Mouse (Mus musculus): Measurements from ENCODE around the gene Sema4b. TPM values are rescaled to one million over a fixed set of nuclear protein-coding genes. Genes with fewer than 3 reads are reported as not detected.

Gene Sema4b
- polyA plus RNA-seq (2016; fragmentation: Nextera tagmentation; extraction: Ambion mirVana), result 20.9 and 21.1 TPM in 2 replicates

DNA sequence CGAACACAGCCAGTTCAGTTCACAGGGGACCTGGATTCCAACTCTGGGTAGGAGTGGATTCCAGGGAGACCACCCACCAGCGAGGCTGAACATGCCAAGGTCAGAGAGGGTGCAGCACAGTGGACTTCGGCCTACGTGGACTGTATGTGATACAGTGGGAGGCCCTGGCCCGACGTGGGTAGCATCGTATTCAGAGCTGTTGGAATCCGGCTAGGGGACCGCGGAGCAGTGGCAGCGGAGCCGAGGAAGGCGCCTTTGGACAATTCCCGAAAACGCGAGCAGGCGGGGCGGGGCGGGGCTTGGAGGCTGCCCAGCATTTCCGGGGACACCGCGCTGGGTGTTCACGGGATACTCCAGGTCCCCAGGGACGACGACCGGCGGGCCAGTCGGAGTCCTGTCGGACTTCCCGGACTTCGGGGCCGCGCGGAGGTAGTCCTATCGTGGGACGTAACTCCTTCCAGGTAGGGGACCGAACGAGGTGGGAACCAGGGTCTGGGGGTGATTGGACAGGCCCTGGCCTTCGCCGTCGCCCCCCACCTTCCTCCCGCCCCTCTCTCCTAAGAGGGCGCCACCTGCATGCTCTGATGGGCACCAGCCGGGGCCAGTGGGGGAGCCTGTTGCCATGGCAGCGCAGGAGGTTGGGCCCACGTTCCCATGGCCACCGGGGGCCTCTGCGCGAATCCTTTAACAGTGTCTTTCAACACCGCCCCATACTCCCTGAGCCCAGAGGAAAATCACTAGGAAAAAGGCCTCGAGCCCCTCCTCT lies at the start of gene Sema4b:
Gene Sema4b (plus strand): TSS at position 311 of the 766 bp plus-strand sequence.
- H3K4me1 ChIP-seq, result peaks cover 44% of the 10 kb centered on the region

DNA sequence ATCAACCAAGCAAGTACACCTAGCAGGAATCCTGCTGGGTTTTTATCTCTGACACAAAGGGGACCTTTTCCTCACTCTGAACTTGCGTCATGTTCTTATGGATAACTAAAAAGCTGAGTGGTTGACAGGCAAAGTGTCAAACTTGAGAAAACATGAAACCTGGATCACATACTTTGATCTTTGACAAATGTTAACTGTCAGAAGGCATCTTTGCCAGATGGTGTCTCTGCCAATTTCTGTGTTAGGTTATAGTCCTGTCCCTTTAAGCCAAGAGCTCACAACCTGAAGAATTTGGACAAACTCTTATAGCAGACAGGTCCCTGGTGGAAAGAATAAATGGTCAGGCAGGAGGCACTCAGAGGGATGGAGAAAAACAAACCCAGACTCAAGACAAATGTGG lies 48.3 kb upstream of the Sema4b start:
- Histone ChIP-seq H3K9ac (no peak overlapping the region), H3K4me3 (no peak overlapping the region), H3K27me3 (no peaks in the 10 kb centered on the region; the same call in 1 of the 2 replicates), H3K36me3 (no peaks in the 10 kb centered on the region), H3K4me2 (replicated peaks) (no peak overlapping the region), H3K9me3 (replicated peaks) (0 out of 2 replicates have a peak, but pooled peaks cover 15% of the 10 kb centered on the region), H3K4me1 (peaks cover 8% of the 10 kb centered on the region), H3K27ac (no peak overlapping the region)
- no peak for ATAC-seq (ENCODE audit: low FRiP score)
- 73% methylated on average over 1 of the region's 1 CpGs for WGBS

More for the DNA sequence above, at the start of gene Sema4b:
- H3K4me3 ChIP-seq, result peak within 1 kb of the TSS; percentile 50
- H3K9me3 ChIP-seq (replicated peaks), result no peaks in the 10 kb centered on the region
- ATAC-seq (ENCODE audit: low FRiP score), result peak; percentile 96
- WGBS, result under 1% methylated on average over 48 of the region's 51 CpGs
- peak within 1 kb of the TSS; percentile 62 for H3K9ac ChIP-seq
- H3K36me3 ChIP-seq, result no peaks in the 10 kb centered on the region
- no peaks in the 10 kb centered on the region for H3K27me3 ChIP-seq
- H3K4me2 ChIP-seq (replicated peaks), result peak within 1 kb of the TSS; percentile 69
- H3K27ac ChIP-seq, result peak within 1 kb of the TSS; percentile 90

DNA sequence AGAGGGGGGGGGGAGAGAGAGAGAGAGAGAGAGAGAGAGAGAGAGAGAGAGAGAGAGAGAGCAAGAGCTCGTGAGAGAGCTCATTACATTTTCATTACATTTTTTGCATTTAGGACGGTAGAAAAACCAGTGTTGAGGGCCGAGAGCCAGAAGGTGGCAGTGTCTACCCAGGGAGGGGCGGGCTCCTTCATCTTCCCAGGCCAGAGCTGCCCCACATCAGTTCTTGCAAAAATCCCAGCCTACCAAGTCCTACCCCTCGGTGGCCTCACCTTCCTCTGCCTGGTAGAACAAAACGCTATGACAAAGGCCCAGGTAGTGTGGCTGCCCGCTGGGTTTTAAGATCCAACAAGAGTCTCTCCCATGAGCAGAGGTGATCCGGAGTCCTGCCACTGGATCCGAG lies 45.8 kb upstream of the Sema4b start:
- Histone ChIP-seq H3K4me1 (peaks cover 13% of the 10 kb centered on the region), H3K9ac (no peak overlapping the region), H3K27me3 (no peaks in the 10 kb centered on the region; the same call in 1 of the 2 replicates), H3K4me2 (replicated peaks) (no peak overlapping the region; the same call in 1 of the 2 replicates), H3K27ac (no peak overlapping the region), H3K9me3 (replicated peaks) (0 out of 2 replicates have a peak, but pooled peaks cover 15% of the 10 kb centered on the region), H3K36me3 (no peaks in the 10 kb centered on the region), H3K4me3 (no peak overlapping the region)
- 18% methylated on average over 9 of the region's 9 CpGs for WGBS
- ATAC-seq (ENCODE audit: low FRiP score), result peak; percentile 78

DNA sequence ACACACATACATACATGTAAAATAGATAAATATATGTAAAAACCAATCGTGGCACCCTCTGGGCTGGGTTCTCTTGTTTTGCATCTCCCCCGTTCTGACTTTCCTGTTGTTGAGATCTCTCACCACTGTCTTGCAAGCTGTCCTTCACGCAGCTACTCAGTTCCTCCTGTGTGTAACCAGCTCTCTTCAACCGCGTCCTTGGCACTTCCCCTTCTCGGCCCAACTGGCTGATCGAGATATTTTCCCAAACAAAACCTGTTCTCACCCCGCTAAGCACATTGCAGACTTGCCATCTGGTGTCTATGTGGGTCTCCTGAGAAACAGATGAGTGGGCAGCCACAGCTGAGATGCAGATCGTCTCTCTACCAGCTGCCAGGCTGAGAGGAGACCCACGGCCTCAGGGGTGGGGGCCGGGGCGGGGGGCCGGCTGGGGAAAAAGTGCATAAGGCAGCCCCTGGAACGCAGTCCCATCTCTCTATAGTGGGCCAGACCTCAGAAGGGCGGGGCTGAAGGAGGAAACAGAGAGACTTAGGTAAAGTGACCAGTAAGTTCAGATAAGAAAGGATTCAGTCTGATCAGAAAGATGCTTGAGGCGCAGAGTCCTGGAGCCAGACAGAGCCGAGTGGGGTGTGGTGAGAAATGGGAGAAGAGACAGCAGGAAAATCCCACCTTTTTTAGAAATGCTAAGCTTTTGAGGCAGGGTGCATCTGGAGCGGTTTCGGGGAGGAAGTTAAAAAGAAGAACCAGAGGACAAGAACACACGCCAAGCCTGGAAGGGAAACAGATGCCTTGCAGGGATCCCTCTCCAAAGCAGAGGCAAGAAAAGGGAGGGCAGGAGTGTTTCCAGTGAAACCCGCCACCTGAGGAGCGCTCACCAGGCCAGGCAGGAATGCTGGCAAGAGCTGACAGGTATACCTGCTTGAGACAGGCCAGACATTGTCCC lies 43.0 kb upstream of the Sema4b start:
- peak; percentile 68 for ATAC-seq (ENCODE audit: low FRiP score)
- Histone ChIP-seq H3K9ac (peak overlapping the region; percentile 27; the same call in 1 of the 2 replicates), H3K4me2 (replicated peaks) (peak overlapping the region; percentile 26; the same call in 1 of the 2 replicates), H3K4me3 (no peak overlapping the region), H3K9me3 (replicated peaks) (no peaks in the 10 kb centered on the region), H3K36me3 (no peaks in the 10 kb centered on the region), H3K27ac (peak overlapping the region; percentile 75), H3K4me1 (peaks cover 13% of the 10 kb centered on the region), H3K27me3 (no peaks in the 10 kb centered on the region)
- WGBS, result 32% methylated on average over 22 of the region's 22 CpGs

DNA sequence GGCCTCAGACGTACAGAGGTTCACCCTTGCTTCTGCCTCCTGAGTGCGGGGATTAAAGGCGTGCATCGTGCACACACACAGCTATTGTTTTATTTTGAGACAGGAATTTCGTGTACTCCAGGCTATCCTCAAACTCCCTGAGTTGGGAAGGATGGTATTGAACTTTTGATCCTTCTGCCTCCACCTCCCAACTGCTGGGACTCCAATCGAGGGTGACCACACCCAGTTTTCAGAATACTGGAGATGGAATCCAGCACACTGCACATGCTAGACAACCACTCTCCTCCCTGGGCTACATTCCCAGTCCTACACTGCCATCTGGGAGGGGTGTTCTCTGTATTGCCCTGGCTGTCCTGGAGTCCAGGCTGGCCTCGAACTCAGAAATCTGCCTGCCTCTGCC lies 41.9 kb upstream of the Sema4b start:
- WGBS, result 92% methylated on average over 7 of the region's 7 CpGs
- Histone ChIP-seq H3K4me2 (replicated peaks) (no peak overlapping the region), H3K36me3 (no peaks in the 10 kb centered on the region), H3K27me3 (no peaks in the 10 kb centered on the region), H3K27ac (no peak overlapping the region), H3K4me3 (no peak overlapping the region), H3K9ac (no peak overlapping the region), H3K9me3 (replicated peaks) (no peaks in the 10 kb centered on the region), H3K4me1 (peaks cover 13% of the 10 kb centered on the region)
- no peak for ATAC-seq (ENCODE audit: low FRiP score)

DNA sequence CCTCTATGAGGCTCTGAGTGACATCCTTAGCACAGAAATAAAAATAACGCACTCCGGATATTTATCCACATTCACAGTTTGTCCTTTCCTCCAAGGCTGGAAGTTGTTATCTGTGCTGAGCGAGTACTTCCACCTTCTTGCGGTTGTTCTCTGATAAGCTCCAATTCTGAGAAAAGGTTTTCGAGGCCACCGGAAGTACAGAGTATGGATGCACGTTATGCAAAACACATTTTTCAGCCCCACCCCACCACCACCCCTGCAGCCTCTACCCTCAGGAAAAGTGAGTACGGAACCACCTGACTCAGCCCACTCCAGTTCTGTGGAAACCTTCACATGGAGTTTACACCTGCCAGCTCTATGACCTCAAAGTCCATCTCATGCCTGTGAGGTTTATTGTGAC lies 40.6 kb upstream of the Sema4b start:
- Histone ChIP-seq H3K9me3 (replicated peaks) (no peaks in the 10 kb centered on the region), H3K4me1 (peaks cover 10% of the 10 kb centered on the region), H3K27me3 (no peaks in the 10 kb centered on the region), H3K4me3 (no peak overlapping the region), H3K36me3 (no peaks in the 10 kb centered on the region), H3K4me2 (replicated peaks) (no peak overlapping the region), H3K9ac (no peak overlapping the region), H3K27ac (no peak overlapping the region)
- ATAC-seq (ENCODE audit: low FRiP score), result no peak
- WGBS, result 89% methylated on average over 8 of the region's 8 CpGs

DNA sequence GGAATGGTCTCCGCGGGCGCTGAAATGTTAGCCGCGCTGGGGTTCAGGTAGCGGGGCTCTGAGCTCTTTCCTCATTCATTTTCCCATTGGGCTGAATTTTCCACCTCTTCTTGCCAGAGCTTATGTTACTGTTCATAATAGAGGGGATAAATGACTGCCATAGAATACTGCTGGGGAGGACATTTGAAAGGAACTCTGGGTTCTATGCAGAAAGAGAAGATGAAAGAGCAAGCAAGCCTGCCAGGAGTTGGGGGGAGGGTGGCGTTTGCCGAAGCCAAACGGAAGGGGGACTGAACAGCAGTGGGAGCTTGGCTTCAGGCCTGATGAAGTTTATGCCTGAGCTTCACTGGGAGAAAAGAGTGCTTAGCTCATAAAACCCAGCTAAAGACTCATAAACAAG lies 37.3 kb upstream of the Sema4b start:
- Histone ChIP-seq H3K36me3 (no peaks in the 10 kb centered on the region), H3K4me3 (no peak overlapping the region), H3K4me1 (no peaks in the 10 kb centered on the region), H3K27me3 (no peaks in the 10 kb centered on the region), H3K9ac (no peak overlapping the region), H3K4me2 (replicated peaks) (no peak overlapping the region), H3K27ac (no peak overlapping the region), H3K9me3 (replicated peaks) (no peaks in the 10 kb centered on the region)
- 56% methylated on average over 9 of the region's 9 CpGs for WGBS
- no peak for ATAC-seq (ENCODE audit: low FRiP score)

DNA sequence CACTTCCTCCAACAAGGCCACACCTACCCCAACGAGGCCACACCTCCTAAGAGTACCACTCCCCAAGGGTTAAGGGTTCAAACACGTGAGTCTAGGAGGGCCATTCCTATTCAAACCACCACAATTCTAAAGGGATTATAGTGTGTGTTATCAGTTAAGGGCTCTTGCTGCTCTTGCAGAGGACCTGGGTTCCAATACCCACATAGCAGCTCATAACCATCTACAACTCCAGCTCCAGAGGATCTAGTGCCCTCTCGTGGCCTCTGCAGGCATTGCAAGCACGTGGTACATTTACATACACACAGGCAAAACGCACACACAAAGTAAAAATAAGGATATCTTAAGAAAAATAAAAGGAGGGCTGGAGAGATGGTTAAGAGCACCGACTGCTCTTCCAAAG lies 34.5 kb upstream of the Sema4b start:
- no peak for ATAC-seq (ENCODE audit: low FRiP score)
- no peak overlapping the region for H3K27ac ChIP-seq
- WGBS, result 66% methylated on average over 6 of the region's 6 CpGs
- H3K4me2 ChIP-seq (replicated peaks), result no peak overlapping the region
- H3K36me3 ChIP-seq, result no peaks in the 10 kb centered on the region
- H3K4me1 ChIP-seq, result no peaks in the 10 kb centered on the region
- no peak overlapping the region for H3K9ac ChIP-seq
- no peak overlapping the region for H3K4me3 ChIP-seq
- H3K9me3 ChIP-seq (replicated peaks), result no peaks in the 10 kb centered on the region
- no peaks in the 10 kb centered on the region for H3K27me3 ChIP-seq

DNA sequence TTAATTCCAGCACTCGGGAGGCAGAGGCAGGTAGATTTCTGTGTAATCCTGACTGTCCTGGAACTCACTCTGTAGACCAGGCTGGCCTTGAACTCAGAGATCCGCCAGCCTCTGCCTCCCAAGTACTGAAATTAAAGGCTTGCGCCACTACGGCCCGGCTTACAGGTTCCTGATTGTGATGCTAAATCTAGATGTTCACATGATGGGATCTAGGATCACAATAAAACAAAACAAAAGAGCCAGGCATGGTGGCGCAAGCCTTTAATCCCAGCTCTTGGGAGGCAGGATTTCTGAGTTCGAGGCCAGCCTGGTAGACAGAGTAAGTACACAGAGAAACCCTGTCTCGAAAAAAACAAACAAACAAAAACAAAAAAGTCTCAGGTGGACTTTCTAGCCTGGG lies 33.9 kb upstream of the Sema4b start:
- Histone ChIP-seq H3K9ac (no peak overlapping the region), H3K4me3 (no peak overlapping the region), H3K27me3 (no peaks in the 10 kb centered on the region), H3K4me1 (no peaks in the 10 kb centered on the region), H3K4me2 (replicated peaks) (no peak overlapping the region), H3K27ac (no peak overlapping the region), H3K36me3 (no peaks in the 10 kb centered on the region), H3K9me3 (replicated peaks) (no peaks in the 10 kb centered on the region)
- no peak for ATAC-seq (ENCODE audit: low FRiP score)
- WGBS, result 91% methylated on average over 8 of the region's 8 CpGs

DNA sequence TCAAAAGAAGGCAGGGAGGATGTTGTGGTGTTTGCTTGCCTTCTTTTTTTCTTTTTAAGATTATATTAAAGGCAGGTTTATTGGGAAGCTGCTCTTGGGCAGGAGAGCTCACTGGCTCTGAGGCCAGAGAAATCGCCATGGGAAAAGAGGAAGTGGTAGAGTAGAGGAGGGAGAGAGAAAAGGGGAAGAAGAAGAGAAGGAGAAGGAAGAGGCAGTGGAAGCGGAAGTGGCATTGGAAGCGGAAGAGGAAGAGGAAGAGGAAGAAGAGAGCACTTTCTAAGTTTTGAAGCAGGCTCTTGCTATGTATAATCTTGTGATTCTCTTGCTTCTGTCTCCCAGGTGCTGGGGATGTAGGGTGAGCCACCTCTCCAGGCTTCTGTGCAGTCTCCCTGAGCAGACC lies 32.0 kb upstream of the Sema4b start:
- Histone ChIP-seq H3K9ac (no peak overlapping the region), H3K4me1 (no peaks in the 10 kb centered on the region), H3K4me3 (no peak overlapping the region), H3K9me3 (replicated peaks) (no peaks in the 10 kb centered on the region), H3K27me3 (no peaks in the 10 kb centered on the region), H3K4me2 (replicated peaks) (no peak overlapping the region), H3K36me3 (no peaks in the 10 kb centered on the region), H3K27ac (no peak overlapping the region)
- no peak for ATAC-seq (ENCODE audit: low FRiP score)
- WGBS, result 75% methylated on average over 3 of the region's 3 CpGs

DNA sequence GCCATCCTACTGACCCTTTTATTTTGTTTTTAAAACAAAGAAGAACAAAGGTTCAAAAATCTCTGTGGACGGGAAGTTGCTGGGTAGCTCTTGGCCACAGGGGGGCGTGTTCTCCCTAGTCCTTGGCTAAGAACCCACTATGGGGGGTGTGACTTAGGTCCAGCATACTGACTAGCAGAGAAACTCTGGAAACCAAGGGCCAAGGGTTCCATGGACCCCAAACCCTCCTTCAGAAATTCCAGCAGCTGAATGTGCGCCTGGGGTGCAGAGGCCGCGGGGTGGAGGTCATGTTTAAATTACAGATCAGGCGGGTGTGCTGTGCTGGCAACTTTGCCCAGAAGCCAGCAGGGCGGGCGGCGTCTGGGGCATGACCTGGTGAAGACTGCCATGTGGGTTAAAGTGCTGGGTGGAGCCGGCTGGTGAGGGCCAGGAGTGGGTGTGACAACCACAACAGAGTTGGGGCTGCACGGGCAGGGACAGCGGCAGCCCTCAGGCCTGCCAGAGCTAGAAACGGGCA lies 29.9 kb upstream of the Sema4b start:
- Histone ChIP-seq H3K27me3 (0 out of 2 replicates have a peak, but pooled peaks cover 4% of the 10 kb centered on the region), H3K4me2 (replicated peaks) (no peak overlapping the region), H3K9ac (no peak overlapping the region), H3K9me3 (replicated peaks) (no peaks in the 10 kb centered on the region), H3K36me3 (no peaks in the 10 kb centered on the region), H3K4me3 (no peak overlapping the region), H3K27ac (no peak overlapping the region), H3K4me1 (peaks cover 8% of the 10 kb centered on the region; the same call in 1 of the 2 replicates)
- WGBS, result 42% methylated on average over 13 of the region's 13 CpGs
- ATAC-seq (ENCODE audit: low FRiP score), result no peak
